Mouse (Mus musculus): ENCODE data around the gene Galc.

Gene Galc

GRCm38 (mm10) chr12:98205450-98206051 lies 53.7 kb downstream of the Galc start:
- in situ Hi-C loops (cut with MboI; ENCODE audit: low pct_unique_long_range_greater_than_20kb in 1 of 2, low sequenced_read_pairs in 2 of 2, unreplicated experiment in 1 of 2) = no loop called here

DNA sequence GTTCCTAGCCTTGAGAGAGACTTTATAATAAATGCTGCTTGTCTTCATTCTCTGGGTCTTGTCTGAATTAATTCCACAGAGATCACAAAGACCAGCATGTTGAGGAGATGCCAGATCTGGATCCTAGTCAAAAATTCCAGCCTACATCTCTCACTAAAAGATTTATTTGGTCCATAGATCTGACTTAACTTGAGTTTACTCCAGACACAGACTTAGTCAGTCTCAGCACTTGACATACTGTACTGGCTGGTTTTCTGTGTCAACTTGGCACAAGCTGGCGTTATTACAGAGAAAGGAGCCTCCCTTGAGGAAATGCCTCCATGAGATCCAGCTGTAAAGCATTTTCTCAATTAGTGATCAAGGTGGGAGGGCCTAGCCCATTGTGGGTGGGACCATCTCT lies 61.9 kb downstream of the Galc start:
- in situ Hi-C loops (cut with MboI; ENCODE audit: low pct_unique_long_range_greater_than_20kb in 1 of 2, low sequenced_read_pairs in 2 of 2, unreplicated experiment in 1 of 2) = no loop called here

- in situ Hi-C loops (cut with MboI; ENCODE audit: low pct_unique_long_range_greater_than_20kb in 1 of 2, low sequenced_read_pairs in 2 of 2, unreplicated experiment in 1 of 2) = no loop called here
Observed at GRCm38 (mm10) chr12:98190201-98190600, 69.1 kb downstream of the Galc start.

DNA sequence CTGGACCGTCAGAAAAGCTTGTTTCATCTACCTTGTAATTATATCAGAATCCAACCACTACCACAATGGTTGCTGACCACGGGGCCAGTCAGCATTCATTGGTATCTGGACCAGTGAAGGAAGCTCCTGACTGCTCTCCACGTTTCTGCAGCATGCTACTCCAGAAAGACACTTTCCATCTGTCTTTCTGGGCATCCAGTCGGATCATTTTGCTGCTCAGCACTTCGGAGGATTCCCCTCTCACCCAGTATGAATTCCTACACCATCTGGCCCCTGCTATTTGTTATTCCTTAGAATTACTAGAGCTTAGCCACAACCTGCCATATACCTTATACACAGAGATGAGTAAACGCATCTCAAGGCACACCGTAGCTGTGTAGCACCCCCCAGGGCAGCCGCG lies 70.2 kb downstream of the Galc start:
- in situ Hi-C loops (cut with MboI; ENCODE audit: low pct_unique_long_range_greater_than_20kb in 1 of 2, low sequenced_read_pairs in 2 of 2, unreplicated experiment in 1 of 2) = no loop called here

DNA sequence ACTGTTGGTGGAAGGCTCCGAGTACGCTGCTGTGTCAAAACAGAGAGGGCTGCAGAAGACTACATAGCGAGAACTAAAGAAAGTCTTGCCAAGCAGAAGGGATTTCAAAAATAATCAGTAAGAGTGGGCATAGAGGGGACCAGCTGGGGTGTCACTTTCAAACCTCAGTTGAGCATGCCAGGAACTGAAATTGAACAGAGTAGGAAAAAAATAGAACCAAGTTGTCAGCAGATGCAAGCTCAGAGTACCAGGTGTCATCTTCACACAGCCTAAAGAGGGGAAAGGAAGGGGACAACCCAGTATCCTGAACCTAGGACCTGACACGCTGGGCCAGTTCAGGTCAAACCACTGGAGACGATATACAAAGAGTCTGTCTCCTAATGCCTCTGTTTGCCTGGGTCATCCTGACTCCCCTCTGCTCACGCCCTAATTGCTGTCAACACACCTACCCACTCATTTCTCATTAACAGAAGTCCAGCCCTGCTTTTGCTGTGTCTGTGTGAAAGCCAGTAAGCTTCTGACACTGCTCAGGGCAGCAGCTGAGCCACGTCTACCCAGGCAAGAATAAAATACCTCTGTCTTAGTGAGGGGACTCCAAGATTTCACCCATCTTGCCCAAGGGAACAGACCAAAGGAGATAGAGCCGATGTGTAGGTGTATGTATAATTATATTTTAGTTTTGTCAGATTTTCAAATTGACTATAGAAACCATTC lies 71.9 kb downstream of the Galc start:
- in situ Hi-C loops (cut with MboI; ENCODE audit: low pct_unique_long_range_greater_than_20kb in 1 of 2, low sequenced_read_pairs in 2 of 2, unreplicated experiment in 1 of 2) = no loop called here

GRCm38 (mm10) chr12:98181729-98182128 lies 77.5 kb downstream of the Galc start:
- in situ Hi-C loops (cut with MboI; ENCODE audit: low pct_unique_long_range_greater_than_20kb in 1 of 2, low sequenced_read_pairs in 2 of 2, unreplicated experiment in 1 of 2) = no loop called here

- in situ Hi-C loops (cut with MboI; ENCODE audit: low pct_unique_long_range_greater_than_20kb in 1 of 2, low sequenced_read_pairs in 2 of 2, unreplicated experiment in 1 of 2) = no loop called here
Observed at GRCm38 (mm10) chr12:98180807-98181206, 78.5 kb downstream of the Galc start.

- in situ Hi-C loops (cut with MboI; ENCODE audit: low pct_unique_long_range_greater_than_20kb in 1 of 2, low sequenced_read_pairs in 2 of 2, unreplicated experiment in 1 of 2) = no loop called here
Observed at GRCm38 (mm10) chr12:98180235-98180800, 78.9 kb downstream of the Galc start.

DNA sequence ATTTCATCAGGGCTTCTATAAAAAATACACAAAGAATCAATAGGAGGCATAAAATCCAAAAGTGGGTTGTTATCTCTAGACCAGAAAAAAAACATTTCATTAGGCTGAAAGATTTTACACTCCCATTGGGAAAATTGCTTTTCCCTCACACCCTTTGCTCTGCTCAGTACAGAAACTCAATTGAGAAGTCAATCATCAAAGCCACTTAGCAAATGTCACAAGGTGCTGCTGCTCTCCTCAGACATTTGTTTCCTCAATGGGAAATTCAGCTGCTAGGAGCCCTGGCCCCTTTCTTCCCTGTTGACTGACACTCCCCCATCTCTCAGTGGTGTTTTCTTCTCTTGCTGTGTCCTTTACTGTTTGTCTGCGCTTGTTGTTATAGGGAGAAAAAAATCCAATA lies 79.8 kb downstream of the Galc start:
- in situ Hi-C loops (cut with MboI; ENCODE audit: low pct_unique_long_range_greater_than_20kb in 1 of 2, low sequenced_read_pairs in 2 of 2, unreplicated experiment in 1 of 2) = no loop called here

DNA sequence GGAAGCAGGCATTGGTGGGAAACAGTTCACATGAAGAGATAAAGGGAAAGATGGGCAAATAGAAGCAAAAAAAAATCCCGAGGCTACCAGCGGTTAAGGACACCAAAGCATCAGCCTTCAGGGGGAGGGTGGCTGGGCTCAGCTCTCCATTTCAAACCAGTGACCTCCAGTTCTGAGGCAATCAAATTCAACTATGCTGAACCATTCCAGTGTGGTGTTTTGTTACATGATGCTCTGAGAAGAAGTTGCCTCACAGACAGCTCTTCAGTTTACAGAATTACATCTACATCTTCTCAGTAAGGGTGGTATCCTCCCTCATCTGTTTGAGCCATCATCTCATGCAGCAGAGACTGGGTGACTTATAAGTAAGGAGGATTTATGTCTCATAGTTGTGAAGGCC lies 82.6 kb downstream of the Galc start:
- in situ Hi-C loops (cut with MboI; ENCODE audit: low pct_unique_long_range_greater_than_20kb in 1 of 2, low sequenced_read_pairs in 2 of 2, unreplicated experiment in 1 of 2) = no loop called here

- in situ Hi-C loops (cut with MboI; ENCODE audit: low pct_unique_long_range_greater_than_20kb in 1 of 2, low sequenced_read_pairs in 2 of 2, unreplicated experiment in 1 of 2) = no loop called here
Observed at GRCm38 (mm10) chr12:98161901-98162300, 97.4 kb downstream of the Galc start.

DNA sequence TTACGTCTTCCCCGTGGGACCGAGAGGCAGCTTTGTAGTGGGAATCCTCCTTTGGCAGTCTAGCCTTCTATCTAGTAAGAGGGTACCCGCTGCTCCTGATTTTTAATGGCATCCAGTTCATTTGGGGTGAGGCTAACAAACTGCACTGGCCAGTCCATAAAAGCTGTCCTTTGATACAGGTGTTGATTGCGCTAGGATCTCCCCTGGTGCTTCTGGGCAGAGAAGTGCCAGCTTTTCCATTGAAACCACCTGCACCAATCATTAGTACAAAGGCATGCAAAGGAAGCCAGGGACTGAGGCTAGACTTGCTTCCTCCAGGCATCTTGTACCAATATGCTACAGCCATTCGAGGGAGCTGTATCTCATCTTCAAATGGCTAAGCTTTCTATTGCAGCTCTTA lies 98.4 kb downstream of the Galc start:
- in situ Hi-C loops (cut with MboI; ENCODE audit: low pct_unique_long_range_greater_than_20kb in 1 of 2, low sequenced_read_pairs in 2 of 2, unreplicated experiment in 1 of 2) = no loop called here

Measured in mouse embryonic stem cell (cell line).